In genomic region chr3:83789651-83790451, GRCm38 (mm10) we compare ENCODE assay signal across 9 mouse cellular contexts. TPM values are rescaled to one million over a fixed set of nuclear protein-coding genes. Genes with fewer than 3 reads are reported as not detected.
A peak's percentile ranks its signal among the peaks of the same experiment; 100 is the strongest.
DNase-seq lines count a peak whose midpoint lies in the region; ATAC-seq and TF ChIP-seq lines count a peak whose summit lies in the region.
"Had no signal": no experiment of that assay in that cellular context is flagged by ENCODE, and none has a peak within 500 bp of the region (broad histone marks: within the 10 kb centered on the region; RNA-seq: fewer than 3 reads in every experiment).

No protein-coding gene starts in this region.

- H3K4me3 ChIP-seq in testis, adult 2 months (ENCODE audit: control insufficient read depth, low read depth, low read length): peak overlapping the region; percentile 71
- peak overlapping the region; percentile 54 for H3K4me3 ChIP-seq in forebrain, postnatal 0 days (ENCODE audit: low read depth, low read length)
- H3K4me3 ChIP-seq in limb, embryonic 13.5 days: peak overlapping the region; percentile 74
- H3K4me3 ChIP-seq in neural tube, embryonic 14.5 days (ENCODE audit: low read depth, low read length): peak overlapping the region; percentile 59
- H3K4me3 ChIP-seq: myocyte had no signal

- H3K9me3 ChIP-seq in forebrain, postnatal 0 days (ENCODE audit: low read length): no peaks in the 10 kb centered on the region
- no peaks in the 10 kb centered on the region for H3K9me3 ChIP-seq in limb, embryonic 13.5 days
- H3K9me3 ChIP-seq in neural tube, embryonic 14.5 days (ENCODE audit: control insufficient read depth, low read length): no peaks in the 10 kb centered on the region

- H3K4me1 ChIP-seq in testis, adult 2 months (ENCODE audit: control insufficient read depth, insufficient read depth, low read length): peaks cover 14% of the 10 kb centered on the region
- H3K4me1 ChIP-seq in forebrain, postnatal 0 days (ENCODE audit: insufficient read depth): peaks cover 5% of the 10 kb centered on the region; the same call in 1 of the 2 replicates
- H3K4me1 ChIP-seq in limb, embryonic 13.5 days: peaks cover 23% of the 10 kb centered on the region
- H3K4me1 ChIP-seq in neural tube, embryonic 14.5 days (ENCODE audit: control insufficient read depth, insufficient read depth, low read length): no peaks in the 10 kb centered on the region

- peak; percentile 18 to 53 for DNase-seq in cerebellum, postnatal 25 days
- no peak for DNase-seq in cerebellum, adult 9-10 months
- no peak for DNase-seq in testis, postnatal 10 days (ENCODE audit: low spot score)
- peak; percentile 40 for DNase-seq in forebrain, postnatal 0 days
- no peak for DNase-seq in spleen, postnatal 4 days (ENCODE audit: low spot score in 2 of 2)

- 2% methylated on average over 44 of the region's 44 CpGs for WGBS in forebrain, postnatal 0 days
- WGBS in limb, embryonic 13.5 days: 2% methylated on average over 44 of the region's 44 CpGs
- WGBS in neural tube, embryonic 14.5 days: 3% methylated on average over 44 of the region's 44 CpGs

- H3K9ac ChIP-seq in forebrain, postnatal 0 days: peak overlapping the region; percentile 55
- peak overlapping the region; percentile 84 for H3K9ac ChIP-seq in limb, embryonic 13.5 days
- peak overlapping the region; percentile 71 for H3K9ac ChIP-seq in neural tube, embryonic 14.5 days (replicated peaks; ENCODE audit: low read depth, low read length)

- H3K27me3 ChIP-seq in testis, adult 2 months (ENCODE audit: control insufficient read depth, insufficient read depth, low read length): no peaks in the 10 kb centered on the region
- H3K27me3 ChIP-seq in forebrain, postnatal 0 days (ENCODE audit: insufficient read depth, low read length): no peaks in the 10 kb centered on the region; the same call in 1 of the 2 replicates
- peaks cover 19% of the 10 kb centered on the region; the same call in 1 of the 2 replicates for H3K27me3 ChIP-seq in limb, embryonic 13.5 days
- no peaks in the 10 kb centered on the region for H3K27me3 ChIP-seq in neural tube, embryonic 14.5 days (ENCODE audit: control insufficient read depth, insufficient read depth, low read length)

- peak overlapping the region; percentile 94 for H3K4me2 ChIP-seq in forebrain, postnatal 0 days (ENCODE audit: low read depth)
- peak overlapping the region; percentile 89 for H3K4me2 ChIP-seq in limb, embryonic 13.5 days (replicated peaks)
- H3K4me2 ChIP-seq in neural tube, embryonic 14.5 days (ENCODE audit: low read depth, low read length): peak overlapping the region; percentile 90

- no peak overlapping the region for H3K27ac ChIP-seq in testis, adult 2 months (ENCODE audit: control insufficient read depth, insufficient read depth, low read depth, low read length)
- no peak overlapping the region for H3K27ac ChIP-seq in forebrain, postnatal 0 days (ENCODE audit: low read depth, low read length)
- H3K27ac ChIP-seq in limb, embryonic 13.5 days: no peak overlapping the region
- H3K27ac ChIP-seq in neural tube, embryonic 14.5 days (ENCODE audit: low read depth, low read length): no peak overlapping the region

- no peaks in the 10 kb centered on the region for H3K36me3 ChIP-seq in testis, adult 2 months (ENCODE audit: control insufficient read depth, insufficient read depth, low read length)
- no peaks in the 10 kb centered on the region for H3K36me3 ChIP-seq in forebrain, postnatal 0 days (ENCODE audit: insufficient read depth)
- no peaks in the 10 kb centered on the region for H3K36me3 ChIP-seq in limb, embryonic 13.5 days
- H3K36me3 ChIP-seq in neural tube, embryonic 14.5 days (ENCODE audit: control insufficient read depth, insufficient read depth, low read length): no peaks in the 10 kb centered on the region

- ATAC-seq in forebrain, postnatal 0 days: peak; percentile 80
- peak; percentile 70 for ATAC-seq in limb, embryonic 13.5 days (ENCODE audit: low FRiP score, low read depth)
- ATAC-seq in neural tube, embryonic 14.5 days (ENCODE audit: low read depth): peak; percentile 82

- TF ChIP-seq POLR2A in testis, adult 2 months (IDR thresholded peaks at IDR 0.05; ENCODE audit: control insufficient read depth, low read depth, low read length): no peak

- no peak for TF ChIP-seq CTCF in testis, adult 2 months (IDR thresholded peaks at IDR 0.05; ENCODE audit: control insufficient read depth, insufficient read depth, insufficient replicate concordance, low read depth, low read length)
- peak; percentile 30; the same call in 1 of the 2 replicates for TF ChIP-seq CTCF in forebrain, postnatal 0 days (IDR thresholded peaks at IDR 0.05; ENCODE audit: low read depth)

RNA-seq across cellular contexts. Expression of gene Sfrp2, which starts 23.7 kb away (rescaled TPM):
- 0.67 and 4.2 TPM in 2 replicates for polyA plus RNA-seq in testis, adult 2 months (2012; rRNA removed)
- total RNA-seq in forebrain, postnatal 0 days (2014; rRNA removed): 13.8 and 26.3 TPM in 2 replicates
- polyA plus RNA-seq in forebrain, postnatal 0 days (2015; fragmentation: Nextera tagmentation; extraction: Ambion mirVana): 20.1 and 24.2 TPM in 2 replicates
- polyA plus RNA-seq in limb, embryonic 13.5 days (2015; fragmentation: Nextera tagmentation; extraction: Ambion mirVana): 419 and 465 TPM in 2 replicates
- polyA plus RNA-seq in neural tube, embryonic 14.5 days (2014; fragmentation: Nextera tagmentation; extraction: Ambion mirVana): 63.4 and 67.1 TPM in 2 replicates

RNA-seq across cellular contexts. Expression of gene Tlr2, which starts 51.7 kb away (rescaled TPM):
- 0.14 and 0.21 TPM in 2 replicates for polyA plus RNA-seq in testis, adult 2 months (2012; rRNA removed)
- total RNA-seq in forebrain, postnatal 0 days (2014; rRNA removed): 1.6 TPM in 2 replicates
- polyA plus RNA-seq in forebrain, postnatal 0 days (2015; fragmentation: Nextera tagmentation; extraction: Ambion mirVana): 0.89 and 1.3 TPM in 2 replicates
- 7.4 and 8.2 TPM in 2 replicates for polyA plus RNA-seq in limb, embryonic 13.5 days (2015; fragmentation: Nextera tagmentation; extraction: Ambion mirVana)
- polyA plus RNA-seq in neural tube, embryonic 14.5 days (2014; fragmentation: Nextera tagmentation; extraction: Ambion mirVana): 1.1 and 1.2 TPM in 2 replicates

Comparison
In these comparisons a context has a peak if more than half of its experiments do, and no peak if none do; other contexts are left out.
1. DNase-seq: peak in cerebellum, postnatal 25 days (2 of 2) and forebrain, postnatal 0 days (single experiment); none in cerebellum, adult 9-10 months (single experiment), testis, postnatal 10 days (single experiment) and spleen, postnatal 4 days (0 of 2).
2. Peak in every context shown above with its lines, with median percentiles within 50 percentile points of each other: H3K4me3 ChIP-seq, ATAC-seq, H3K4me2 ChIP-seq and H3K9ac ChIP-seq.